Mouse (Mus musculus) T-helper 1 cell (primary cell): ENCODE measurements around the gene Glrb.

ENCODE experiments used
- in situ Hi-C: fragments of 300-600 bp; cut with MboI, MseI; formaldehyde crosslinking; loops from one replicate; pipeline ENCODE4 v1.15.1; 2025; ENCODE audit warnings: high pct_unique_total_duplicates

Glrb gene

DNA sequence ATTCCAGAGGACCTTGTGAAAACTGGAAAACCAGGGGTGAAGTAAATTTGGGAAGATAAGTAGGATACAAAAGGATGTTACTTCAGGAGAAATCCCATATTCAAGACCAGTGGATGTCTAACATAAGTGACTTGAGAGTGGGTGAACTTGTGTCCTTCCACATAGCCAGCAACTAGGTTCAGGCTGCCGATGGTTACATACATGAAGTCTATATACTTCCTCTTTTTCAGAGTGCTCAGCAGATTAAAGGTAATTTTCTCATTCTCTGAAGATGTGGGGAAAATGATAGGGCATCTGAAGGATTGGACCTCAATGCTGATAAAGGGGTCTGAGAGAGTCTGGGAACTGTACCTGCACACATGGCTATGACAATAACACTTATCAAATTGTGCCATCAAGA lies 89.5 kb downstream of the Glrb start:
- in situ Hi-C loops, result loop anchor here (25.0 kb wide), 1 partner anchor 737 kb away; no protein-coding TSS in a partner anchor

DNA sequence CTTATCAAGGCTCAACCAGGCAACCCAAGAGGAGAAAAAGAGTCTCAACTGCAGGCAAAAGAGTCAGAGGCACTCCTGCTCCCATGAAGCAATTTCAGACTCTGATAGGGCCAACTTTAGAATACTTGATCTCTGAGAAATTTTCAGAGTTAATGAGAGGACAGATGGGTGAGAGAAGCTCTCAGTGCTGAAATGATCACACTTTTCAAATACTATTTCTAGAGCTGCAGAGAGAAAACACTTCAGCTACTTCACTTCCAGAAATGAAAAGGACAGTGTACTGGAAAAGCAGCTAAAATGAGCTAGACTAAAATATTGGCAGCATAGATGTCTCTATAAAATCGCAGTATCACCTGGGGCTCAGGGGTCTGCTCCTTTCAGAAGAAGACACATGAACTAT lies 94.8 kb downstream of the Glrb start:
- in situ Hi-C loops, result loop anchor here (25.0 kb wide), 1 partner anchor 731 kb away; no protein-coding TSS in a partner anchor

DNA sequence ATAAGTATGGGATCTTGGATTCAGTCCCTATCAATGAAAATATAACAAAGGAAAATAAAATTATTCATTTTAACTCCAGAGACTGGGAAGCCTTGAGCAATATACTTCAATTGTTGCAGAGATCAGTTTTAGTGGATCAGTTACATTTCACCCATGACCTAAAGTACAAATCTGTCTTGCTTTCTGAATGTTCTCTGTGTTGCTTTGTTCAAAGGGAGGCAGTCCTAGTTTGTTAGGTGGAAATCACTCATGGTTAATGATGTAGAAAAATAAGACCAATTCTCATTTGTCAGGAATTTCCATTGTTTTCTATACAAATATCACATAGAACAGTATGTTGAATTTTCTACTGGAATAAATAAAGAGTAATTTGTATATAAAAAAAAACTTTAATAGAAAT lies 99.7 kb downstream of the Glrb start:
- in situ Hi-C loops, result loop anchor here (25.0 kb wide), 1 partner anchor 726 kb away; no protein-coding TSS in a partner anchor

DNA sequence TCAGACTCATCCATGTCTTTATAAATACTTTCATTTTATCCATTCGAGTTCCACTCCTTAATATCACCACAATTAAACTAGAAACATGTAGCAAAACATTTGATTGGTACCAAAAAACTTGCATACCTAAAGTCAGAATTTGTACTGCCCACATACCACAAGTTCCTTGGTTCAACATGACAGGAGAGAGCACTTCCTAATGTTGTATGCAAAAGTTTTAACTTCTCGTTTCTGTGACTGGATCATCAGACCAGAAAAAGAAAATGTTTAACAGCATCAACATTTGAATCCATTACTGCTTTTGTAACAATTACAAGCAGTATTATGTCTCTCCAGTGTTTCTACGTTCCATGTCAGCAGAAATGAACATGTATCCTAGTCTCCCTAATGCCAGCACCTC lies 101.2 kb downstream of the Glrb start:
- in situ Hi-C loops, result loop anchor here (25.0 kb wide), 1 partner anchor 725 kb away; no protein-coding TSS in a partner anchor

DNA sequence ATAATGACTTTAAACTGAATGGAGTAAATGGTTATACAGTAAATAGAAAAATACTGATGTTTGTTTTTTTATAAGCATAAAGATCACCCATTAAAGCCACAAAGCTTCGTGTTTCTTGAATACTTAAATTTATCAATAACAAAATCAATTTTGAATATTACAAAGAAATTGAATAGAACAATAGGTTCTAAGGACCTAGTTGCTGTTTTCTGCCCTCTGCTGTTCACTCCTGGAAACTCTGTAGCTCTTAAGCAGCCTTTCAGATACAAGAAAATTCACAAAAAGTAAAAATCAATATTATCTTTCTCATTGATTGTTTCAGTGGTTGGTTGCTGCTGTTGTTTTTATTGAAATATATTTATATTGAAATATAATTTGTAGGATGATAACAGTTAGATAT lies 108.1 kb downstream of the Glrb start:
- in situ Hi-C loops, result loop anchor here (25.0 kb wide), 1 partner anchor 718 kb away; no protein-coding TSS in a partner anchor

DNA sequence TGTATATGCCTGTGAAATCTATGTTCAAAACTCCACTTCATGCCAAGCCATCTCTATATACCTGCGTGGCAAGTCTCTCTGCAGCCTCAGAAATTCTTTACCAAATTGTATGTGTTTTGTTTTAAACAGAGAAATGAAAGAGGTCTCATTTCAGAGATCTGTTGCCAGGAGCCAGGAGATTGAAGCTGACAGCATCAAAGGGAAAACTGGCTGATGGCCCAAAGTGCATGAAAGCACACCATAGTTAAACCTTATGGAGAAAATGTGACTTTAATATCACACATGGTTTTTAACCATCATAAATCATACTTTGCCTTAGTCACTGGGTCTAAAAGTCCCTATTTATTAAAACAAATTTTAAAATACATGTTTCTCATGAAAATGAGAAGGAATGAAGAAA lies 109.6 kb downstream of the Glrb start:
- in situ Hi-C loops, result loop anchor here (25.0 kb wide), 1 partner anchor 717 kb away; no protein-coding TSS in a partner anchor

DNA sequence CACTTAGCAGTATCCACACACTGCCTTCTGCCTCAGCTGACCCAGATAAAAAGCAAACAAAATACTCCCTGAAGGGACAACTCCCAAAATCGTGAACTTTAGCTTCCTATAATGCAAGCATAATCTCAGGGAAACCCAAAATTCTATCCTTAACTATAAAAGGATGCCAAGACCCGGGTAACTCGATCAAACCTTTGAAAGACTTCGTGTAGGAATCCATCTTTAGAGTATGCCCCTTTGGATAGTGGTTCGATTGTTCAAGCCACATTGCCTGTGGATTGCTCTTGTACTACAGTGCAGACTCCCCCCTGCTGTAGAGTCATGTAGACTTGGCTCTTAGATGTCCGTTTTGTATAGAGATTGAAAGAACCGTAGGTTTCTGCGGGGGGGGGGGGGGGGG lies 110.2 kb downstream of the Glrb start:
- in situ Hi-C loops, result loop anchor here (25.0 kb wide), 1 partner anchor 716 kb away; no protein-coding TSS in a partner anchor

DNA sequence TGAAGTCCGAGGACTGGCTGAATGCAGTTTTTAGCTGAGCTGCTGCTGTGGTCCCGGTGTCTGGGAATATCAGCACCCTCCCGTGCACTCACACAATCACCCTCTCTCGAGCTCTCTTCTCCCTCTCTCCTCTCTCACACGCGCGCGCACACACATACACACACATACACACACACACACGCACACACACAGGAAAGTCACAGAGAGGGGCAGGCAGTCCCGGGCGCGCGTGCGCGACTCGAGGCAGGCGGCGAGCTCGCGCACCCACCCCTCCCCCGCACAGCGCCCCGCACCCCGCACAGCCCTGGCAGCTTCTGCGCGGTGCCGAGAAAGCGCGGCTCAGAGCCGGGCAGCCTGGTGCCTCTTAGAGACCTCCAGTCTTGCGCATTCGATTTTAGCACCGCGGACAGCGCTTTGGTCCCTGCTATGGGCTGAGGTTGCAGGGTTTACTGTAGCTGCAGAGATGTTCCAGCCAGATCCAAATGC lies 110.8 kb downstream of the Glrb start, which contains the start of gene Gria2:
Gria2 (minus strand) TSS at position 240 of the 486 bp plus-strand sequence.
- in situ Hi-C loops, result loop anchor here (25.0 kb wide), 1 partner anchor 715 kb away; no protein-coding TSS in a partner anchor

DNA sequence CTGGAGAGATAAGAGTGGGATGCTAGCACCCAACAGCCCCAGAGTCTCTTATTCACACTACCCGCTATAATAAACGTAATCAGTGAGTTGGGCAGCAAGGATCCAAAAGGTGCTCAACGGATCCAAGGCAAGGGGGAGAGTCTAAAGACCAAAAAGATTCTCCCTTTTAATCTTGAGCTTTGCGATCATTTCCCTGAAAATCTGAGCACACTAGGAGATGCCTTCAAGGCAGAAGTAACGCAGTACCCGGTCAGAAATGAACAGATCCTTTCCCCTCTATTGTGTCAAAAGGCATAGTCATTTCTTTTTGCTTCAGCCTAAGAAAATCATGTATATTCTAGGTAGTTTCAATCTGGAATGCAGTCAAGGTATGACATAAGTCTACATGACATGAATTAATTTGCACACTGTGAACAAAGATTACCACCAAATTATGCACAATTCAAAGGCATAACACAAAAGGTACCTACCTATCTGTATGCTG lies 111.6 kb downstream of the Glrb start:
- in situ Hi-C loops, result loop anchor here (25.0 kb wide), 1 partner anchor 715 kb away; no protein-coding TSS in a partner anchor

DNA sequence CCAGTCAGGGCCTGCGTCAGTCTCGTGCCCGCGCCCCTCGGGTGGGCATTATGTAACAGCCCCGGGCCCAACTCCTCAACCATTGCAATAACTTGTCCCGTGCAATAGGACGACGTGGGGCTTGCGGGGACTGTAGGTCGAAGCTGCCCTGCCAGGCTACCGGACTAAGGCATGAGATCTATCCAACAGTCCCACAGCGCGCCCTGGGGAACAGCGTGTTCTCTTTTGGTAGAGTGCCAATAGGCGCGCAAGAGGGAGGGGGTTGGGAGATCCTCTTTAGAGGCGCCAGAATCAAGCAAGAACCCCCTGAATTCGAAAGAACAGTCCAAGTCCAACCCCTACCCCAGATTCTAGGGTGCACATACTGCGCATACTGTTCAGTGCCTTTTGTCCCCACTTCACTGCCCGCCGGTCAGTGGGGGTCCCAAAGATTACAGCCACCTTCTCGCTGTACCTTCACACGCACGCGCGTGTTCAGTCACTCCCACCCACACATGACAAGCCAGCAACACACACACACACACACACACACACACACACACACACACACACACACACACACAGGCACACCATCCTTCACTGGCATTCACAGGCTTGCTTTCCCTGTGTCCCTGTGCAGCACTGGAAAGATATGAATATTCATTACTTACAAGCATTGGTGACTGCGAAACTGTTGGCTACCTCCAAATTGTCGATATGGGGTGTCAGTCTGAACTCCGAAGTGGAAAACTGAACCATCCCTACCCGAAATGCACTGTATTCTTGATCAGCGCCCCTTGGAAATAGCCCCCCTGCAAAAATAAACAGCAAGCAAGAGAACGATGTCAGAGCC lies 112.2 kb downstream of the Glrb start:
- in situ Hi-C loops, result loop anchor here (25.0 kb wide), 1 partner anchor 714 kb away; no protein-coding TSS in a partner anchor

DNA sequence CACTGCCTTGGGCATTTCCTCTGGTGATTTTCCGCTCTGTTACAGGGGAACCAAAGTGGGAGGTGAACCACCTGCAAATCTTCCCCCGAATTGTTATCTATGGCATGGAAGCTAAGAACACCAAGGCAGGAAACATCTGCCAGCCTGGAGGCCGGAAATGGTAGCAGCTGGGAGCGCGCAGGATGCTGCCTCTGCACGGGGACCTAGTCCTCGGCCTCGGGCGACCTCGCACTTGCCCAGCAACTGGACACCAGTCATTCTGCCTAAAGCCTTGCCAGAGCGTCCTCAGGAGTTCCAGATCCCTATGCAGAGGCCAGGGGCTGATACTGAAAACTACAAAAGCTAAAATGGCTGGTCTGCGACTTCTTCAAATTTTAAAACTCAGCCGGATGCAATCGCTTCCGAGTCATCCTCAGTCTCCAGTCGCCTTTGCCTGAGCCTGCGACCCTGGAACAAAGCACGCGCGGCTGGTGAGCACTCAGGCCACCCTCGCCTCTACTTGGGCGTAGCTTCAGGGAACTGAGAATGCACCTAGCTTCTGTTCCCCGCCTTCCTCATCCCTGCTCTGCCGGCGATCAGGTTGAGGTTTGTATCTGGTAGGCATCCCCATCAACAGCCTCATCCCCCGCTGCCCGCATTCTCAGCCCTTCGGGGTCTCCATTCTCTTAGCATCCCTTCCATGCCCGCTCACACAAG lies 113.0 kb downstream of the Glrb start:
- in situ Hi-C loops, result loop anchor here (25.0 kb wide), 1 partner anchor 713 kb away; no protein-coding TSS in a partner anchor

DNA sequence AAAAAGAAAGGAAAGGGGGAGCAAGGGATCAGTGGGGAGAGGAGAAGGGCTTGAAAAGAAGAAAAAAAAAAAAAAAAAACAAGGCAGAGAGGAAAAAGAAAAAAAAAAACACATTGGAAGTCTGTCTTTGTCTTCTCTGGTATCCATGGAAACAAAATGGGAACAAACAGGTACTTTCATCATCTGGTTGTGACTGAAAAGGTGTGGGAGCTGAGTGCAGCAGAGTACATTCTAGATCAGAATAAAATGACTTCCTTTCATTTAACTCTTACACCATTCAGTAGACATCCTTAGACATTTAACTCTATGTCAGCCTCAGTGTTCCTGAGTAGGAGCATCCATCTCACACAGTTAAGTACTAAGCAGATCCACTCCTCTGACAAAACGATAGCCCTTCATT lies 115.5 kb downstream of the Glrb start:
- in situ Hi-C loops, result no loop called here

DNA sequence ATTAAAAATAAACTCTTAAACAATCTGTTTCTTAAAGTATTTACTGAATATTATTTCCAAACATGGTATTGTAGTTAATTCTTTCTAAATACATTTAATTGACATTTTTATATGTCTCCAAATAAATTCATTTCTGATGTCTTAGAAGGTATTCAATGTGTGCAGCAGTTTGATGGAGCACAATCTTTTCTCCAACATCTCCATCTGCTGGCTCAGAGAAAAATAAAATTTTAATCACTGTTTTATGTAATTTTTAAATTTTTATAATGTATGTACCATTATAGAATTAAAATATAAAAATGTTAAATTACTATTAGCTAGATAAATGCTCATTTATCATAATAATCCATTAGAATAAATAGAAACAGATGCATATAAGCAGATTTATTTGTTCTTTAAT lies 116.7 kb downstream of the Glrb start:
- in situ Hi-C loops, result no loop called here

DNA sequence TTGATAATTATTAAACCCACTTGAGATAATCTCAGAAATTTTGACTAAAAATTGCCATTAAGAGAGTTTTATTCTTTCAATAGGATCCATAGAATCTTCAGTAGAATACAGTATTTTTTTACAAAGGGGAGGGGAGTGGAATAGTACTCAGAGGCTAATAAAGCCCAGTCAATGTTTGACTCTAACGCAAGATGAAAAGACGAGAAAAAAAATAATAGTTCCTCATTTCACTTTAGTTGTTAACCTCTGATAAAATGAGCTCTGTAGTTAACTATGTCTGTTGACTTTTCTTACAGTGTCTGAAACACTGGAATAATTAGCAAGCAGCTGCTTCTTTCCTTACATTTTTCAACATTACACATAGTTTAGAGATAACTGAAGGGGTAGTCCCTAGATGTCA lies 118.2 kb downstream of the Glrb start:
- in situ Hi-C loops, result no loop called here
